Mouse (Mus musculus): ENCODE measurements around the gene Uggt2. TPM values are rescaled to one million over a fixed set of nuclear protein-coding genes. Genes with fewer than 3 reads are reported as not detected.

Gene Uggt2
- total RNA-seq, 1 experiment from 2014 or later = 2.7 TPM

- ATAC-seq (ENCODE audit: extremely low read depth, insufficient number of reproducible peaks, low FRiP score, poor library complexity, severe bottlenecking) = no peak
These were observed 158.3 kb downstream of the Uggt2 start for GRCm38 (mm10) chr14:118940796-118941495.

- no peak for ATAC-seq (ENCODE audit: extremely low read depth, insufficient number of reproducible peaks, low FRiP score, poor library complexity, severe bottlenecking)
These were observed 160.7 kb downstream of the Uggt2 start for GRCm38 (mm10) chr14:118938551-118938950.

GRCm38 (mm10) chr14:118937533-118938492 is 161.4 kb downstream of the Uggt2 start, which contains the start of gene Dnajc3:
Gene Dnajc3, plus strand, starts transcription at chr14:118937976.
- peak; percentile 99 for ATAC-seq (ENCODE audit: extremely low read depth, insufficient number of reproducible peaks, low FRiP score, poor library complexity, severe bottlenecking)

- no peak for ATAC-seq (ENCODE audit: extremely low read depth, insufficient number of reproducible peaks, low FRiP score, poor library complexity, severe bottlenecking)
These were observed 162.3 kb downstream of the Uggt2 start for GRCm38 (mm10) chr14:118936952-118937351.

GRCm38 (mm10) chr14:118936236-118936635 is 163.0 kb downstream of the Uggt2 start:
- ATAC-seq (ENCODE audit: extremely low read depth, insufficient number of reproducible peaks, low FRiP score, poor library complexity, severe bottlenecking) = no peak

Other genes starting within 250 kb of the Uggt2 start
- gene Dzip1, start 174.0 kb downstream of the Uggt2 start, total RNA-seq (2017) = 5.0 and 5.4 TPM in 2 replicates
- 43.8 and 44.4 TPM in 2 replicates for gene Dnajc3, start 161.5 kb downstream of the Uggt2 start, total RNA-seq (2017)
- not detected in 2 replicates for gene Hs6st3, start 38.9 kb upstream of the Uggt2 start, total RNA-seq (2017)